ENCODE assay signal across 17 mouse cellular contexts in the genomic region with DNA sequence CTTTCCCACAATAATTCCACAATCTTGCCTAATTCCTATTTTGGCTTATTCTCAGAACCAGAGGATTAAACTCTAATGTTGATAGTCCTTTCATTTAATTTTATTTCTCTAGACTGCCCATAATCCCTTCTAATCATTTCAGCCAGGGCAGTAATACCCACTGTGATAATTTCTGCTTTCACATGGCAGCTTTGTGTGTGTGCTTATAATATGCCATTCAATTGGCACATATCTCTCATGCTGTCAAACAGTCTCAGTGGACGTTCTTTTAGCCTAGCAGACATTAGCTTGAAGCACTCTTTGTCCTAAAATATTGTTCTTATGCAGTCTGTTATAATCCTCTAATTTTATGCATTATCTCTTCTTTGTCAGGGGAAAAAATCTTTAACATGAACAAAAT.
"Had no signal": no experiment of that assay in that cellular context is flagged by ENCODE, and none has a peak within 500 bp of the region (broad histone marks: within the 10 kb centered on the region; RNA-seq: fewer than 3 reads in every experiment).

No protein-coding gene starts in this region.

- H3K9ac ChIP-seq: limb, embryonic 13.5 days; liver, embryonic 13.5 days; neural tube, embryonic 13.5 days; stomach, embryonic 15.5 days had no signal

- H3K4me1 ChIP-seq: limb, embryonic 10.5 days; limb, embryonic 13.5 days; liver, embryonic 13.5 days; neural tube, embryonic 13.5 days; stomach, embryonic 15.5 days had no signal

- H3K4me3 ChIP-seq: layer of hippocampus, adult 2 months; limb, embryonic 10.5 days; limb, embryonic 13.5 days; liver, embryonic 13.5 days; myocyte; neural tube, embryonic 13.5 days; stomach, embryonic 15.5 days had no signal

- DNase-seq: kidney, adult 18-20 months; kidney, adult 9 months; kidney, postnatal 14 days; layer of hippocampus, adult 9-11 months; liver, embryonic 13.5 days; lung, adult 2 months; lung, postnatal 14 days; lung, postnatal 4 days; right cerebral cortex, postnatal 25 days; spleen, adult 18-20 months; thymus, postnatal 25 days had no signal

- H3K36me3 ChIP-seq: limb, embryonic 10.5 days; limb, embryonic 13.5 days; liver, embryonic 13.5 days; neural tube, embryonic 13.5 days; stomach, embryonic 15.5 days had no signal

- H3K4me2 ChIP-seq: limb, embryonic 13.5 days; liver, embryonic 13.5 days; neural tube, embryonic 13.5 days; stomach, embryonic 15.5 days had no signal

- H3K27me3 ChIP-seq: limb, embryonic 13.5 days; liver, embryonic 13.5 days; neural tube, embryonic 13.5 days; stomach, embryonic 15.5 days had no signal

- H3K9me3 ChIP-seq: limb, embryonic 10.5 days; limb, embryonic 13.5 days; liver, embryonic 13.5 days; neural tube, embryonic 13.5 days; stomach, embryonic 15.5 days had no signal

- H3K27ac ChIP-seq: layer of hippocampus, adult 2 months; limb, embryonic 10.5 days; limb, embryonic 13.5 days; liver, embryonic 13.5 days; neural tube, embryonic 13.5 days; stomach, embryonic 15.5 days had no signal
